Mouse (Mus musculus): ENCODE measurements at regions not wholly inside any gene's neighbourhood (a gene's known extent, or its start where the extent isn't known, plus 50 kb on each side); places are given as distances from the start of the nearest gene placed in this dataset.

DNA sequence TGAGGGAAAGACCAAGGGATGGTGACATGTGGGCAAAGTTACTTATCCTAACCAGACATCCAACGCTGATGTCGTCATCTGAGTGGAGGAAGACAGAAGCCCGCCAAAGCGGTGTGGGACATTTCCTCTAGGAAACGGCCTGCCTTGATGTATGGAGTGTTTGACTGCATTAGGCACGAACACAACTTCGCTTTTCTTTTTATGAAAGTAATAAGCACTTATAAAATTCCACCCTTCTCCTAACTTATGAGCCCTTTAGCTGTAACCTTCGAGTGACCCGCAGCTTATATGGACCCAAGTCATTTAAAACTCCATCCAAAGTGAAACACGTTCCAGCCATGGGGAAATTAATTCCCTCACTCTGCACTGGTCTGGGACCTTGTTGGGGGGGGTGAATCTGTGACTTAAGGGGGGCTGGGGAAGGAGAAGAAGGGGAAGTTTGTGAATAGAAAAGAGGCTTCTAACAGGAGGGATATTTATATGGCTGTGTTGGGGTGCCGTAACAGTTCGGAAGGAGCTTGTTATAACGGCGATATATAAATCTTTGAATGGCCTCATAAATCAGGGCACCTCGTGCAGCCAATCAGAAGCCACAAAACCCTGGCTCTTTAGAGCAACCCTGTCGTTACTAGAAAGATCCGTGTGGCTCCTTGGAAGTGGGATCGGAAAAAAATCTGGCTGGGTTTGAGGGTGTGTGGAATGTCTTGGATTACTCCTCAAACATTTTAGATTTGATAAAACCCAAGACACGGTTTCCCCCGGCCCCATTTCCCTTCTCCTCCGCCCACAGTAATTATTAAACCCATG lies 280.9 kb downstream of the Med13l start:
- TF ChIP-seq POLR2A (IDR thresholded peaks at IDR 0.05; ENCODE audit: insufficient read depth, low read depth, low read length): no peak
- no peak for TF ChIP-seq CTCF (IDR thresholded peaks at IDR 0.05; ENCODE audit: insufficient read depth, low read depth, low read length)
